Mouse (Mus musculus) hematopoietic multipotent progenitor cell, adult 10-12 weeks (in vitro differentiated cells): ENCODE measurements around the gene Smok2b. TPM values are rescaled to one million over a fixed set of nuclear protein-coding genes. Genes with fewer than 3 reads are reported as not detected.

Experiments
- polyA plus RNA-seq: library from polyadenylated mRNA; stranded (reverse); fragments of >175 nt; gene quantifications from 2 replicates; pipeline ENCODE4 v1.2.3, GENCODE M21; 2012; ENCODE audit warnings: low replicate concordance

The Smok2b gene
- not detected in 2 replicates for polyA plus RNA-seq

GRCm38 (mm10) chr17:13229957-13230356, at the start of gene Smok2b:
TSS of gene Smok2b (plus strand) at chr17:13230257.

GRCm38 (mm10) chr17:13220888-13221287, 9.2 kb upstream of the Smok2b start, which contains the start of gene Smok2a:
TSS of gene Smok2a (plus strand) at chr17:13221188.

Other genes starting within 250 kb of the Smok2b start
- 30.2 and 43.0 TPM in 2 replicates for gene Wtap, start 236.1 kb upstream of the Smok2b start, polyA plus RNA-seq
- 136 and 308 TPM in 2 replicates for gene Sod2, start 223.4 kb upstream of the Smok2b start, polyA plus RNA-seq
- gene Gpr31b, start 178.0 kb upstream of the Smok2b start, polyA plus RNA-seq, result 0.20 TPM in 1 of 2 replicates, not detected in the other
- gene Tcp10b, start 169.2 kb upstream of the Smok2b start, polyA plus RNA-seq, result not detected in 2 replicates
- 0.07 TPM in 1 of 2 replicates, not detected in the other for gene Unc93a, start 98.4 kb upstream of the Smok2b start, polyA plus RNA-seq
- gene Smok2a, start 9.1 kb upstream of the Smok2b start, polyA plus RNA-seq, result not detected in 2 replicates
- not detected in 2 replicates for gene Tcp10c, start 124.3 kb downstream of the Smok2b start, polyA plus RNA-seq